Mouse (Mus musculus) lung, embryonic 15.5 days (tissue): ENCODE measurements around the gene Pde4d. TPM values are rescaled to one million over a fixed set of nuclear protein-coding genes. Genes with fewer than 3 reads are reported as not detected.

Experiments
- ATAC-seq: fragments of 200-750 bp; cut with Nextera tagmentation; 2 replicates; pipeline ENCODE4 v1.8.0; 2017; ENCODE audit warnings: moderate number of reproducible peaks, borderline replicate concordance; ENCODE audit not compliant: low FRiP score, low TSS enrichment; ENCODE audit errors: extremely low read depth
- H3K27ac ChIP-seq: fragments of 300-500 bp; sonication (generic); 2 replicates; pipeline ENCODE4 v1.5.1; 2015; ENCODE audit warnings: moderate library complexity, mild to moderate bottlenecking, inconsistent platforms
- H3K27me3 ChIP-seq: fragments of 300-500 bp; sonication (generic); 2 replicates; pipeline ENCODE4 v1.6.1; 2015; ENCODE audit warnings: inconsistent platforms
- H3K36me3 ChIP-seq: fragments of 300-500 bp; sonication (generic); 2 replicates; pipeline ENCODE4 v1.6.1; 2015; ENCODE audit warnings: inconsistent platforms
- H3K4me1 ChIP-seq: fragments of 300-500 bp; sonication (generic); 2 replicates; pipeline ENCODE4 v1.6.1; 2015; ENCODE audit warnings: inconsistent platforms
- H3K4me2 ChIP-seq: fragments of 300-500 bp; sonication (generic); 2 replicates; pipeline ENCODE4 v1.6.1; 2015; ENCODE audit warnings: inconsistent platforms, mild to moderate bottlenecking, moderate library complexity
- H3K4me3 ChIP-seq: fragments of 300-500 bp; sonication (generic); 2 replicates; pipeline ENCODE4 v1.5.1; 2015; ENCODE audit warnings: mild to moderate bottlenecking, inconsistent platforms
- H3K9ac ChIP-seq: fragments of 300-500 bp; sonication (generic); 2 replicates; pipeline ENCODE4 v1.6.1; 2015; ENCODE audit warnings: inconsistent platforms
- H3K9me3 ChIP-seq: fragments of 300-500 bp; sonication (generic); 2 replicates; pipeline ENCODE4 v1.6.1; 2016; ENCODE audit warnings: inconsistent platforms
- WGBS: fragments of 180-500 bp; shearing (Covaris S2); methylation state at CpG from one replicate; pipeline ENCODE4 v1.1.7; 2015; 5-methylcytosine and 5-hydroxymethylcytosine counted together
- polyA plus RNA-seq: library from polyadenylated mRNA; unstranded; fragments of >200 nt; fragmentation: Nextera tagmentation; extraction: Ambion mirVana; gene quantifications from 2 replicates; pipeline ENCODE4 v1.2.1, GENCODE M21; 2015

Gene Pde4d
- polyA plus RNA-seq, 1 experiment from 2014 or later = 18.2 TPM

DNA sequence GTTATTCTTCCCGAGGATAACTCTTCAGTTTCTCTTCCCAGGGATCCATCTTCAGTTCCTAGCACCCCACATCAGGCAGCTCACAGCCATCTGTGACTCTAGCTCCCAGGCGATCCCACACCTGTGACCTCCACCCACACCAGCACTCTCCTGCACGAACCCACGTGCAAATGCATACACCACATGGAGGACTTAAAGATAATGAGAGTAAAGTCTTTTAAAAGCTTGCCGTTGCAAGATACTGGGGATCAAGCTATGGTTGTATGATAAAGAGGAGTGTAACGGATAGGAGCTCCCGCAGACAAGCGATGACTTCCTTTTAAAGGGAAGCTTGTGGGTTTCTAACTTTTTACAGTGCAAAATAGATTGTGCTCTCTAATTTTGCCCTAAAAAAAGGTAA lies 1230.5 kb downstream of the Pde4d start:
- no peaks in the 10 kb centered on the region for H3K27me3 ChIP-seq
- H3K36me3 ChIP-seq = no peaks in the 10 kb centered on the region
- H3K4me2 ChIP-seq = no peak overlapping the region
- ATAC-seq = no peak
- no peak overlapping the region for H3K9ac ChIP-seq
- no peaks in the 10 kb centered on the region for H3K9me3 ChIP-seq
- no peak overlapping the region for H3K27ac ChIP-seq
- 85% methylated on average over 8 of the region's 8 CpGs for WGBS
- no peak overlapping the region for H3K4me3 ChIP-seq
- H3K4me1 ChIP-seq = peaks cover 13% of the 10 kb centered on the region

DNA sequence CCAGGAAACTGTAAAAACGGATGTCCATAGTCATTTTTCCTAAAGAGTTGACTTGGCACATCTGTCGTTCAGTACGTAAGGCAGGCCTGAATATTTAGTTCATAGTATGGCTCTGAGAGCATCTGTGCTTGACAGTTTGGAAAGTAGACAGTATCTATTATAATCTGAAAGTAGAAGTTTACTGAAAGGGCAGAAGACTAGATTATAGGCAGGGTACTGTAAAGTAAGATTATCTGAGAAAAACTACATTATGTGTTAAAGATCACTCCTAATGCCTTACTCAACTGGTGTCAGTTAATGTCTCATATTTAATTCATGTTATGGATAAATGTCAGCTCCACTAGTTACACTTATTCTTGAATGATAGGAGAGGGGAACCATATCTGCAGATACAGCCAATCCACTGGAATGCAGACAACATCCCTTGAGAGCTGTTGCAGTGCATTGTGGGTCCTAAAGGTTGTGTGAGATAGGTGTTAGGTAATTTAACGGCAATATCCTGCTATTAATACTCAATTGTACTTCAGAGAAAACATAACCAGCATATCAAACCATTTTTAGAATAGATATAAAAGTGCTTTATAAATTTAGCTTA lies 1232.0 kb downstream of the Pde4d start:
- H3K27me3 ChIP-seq = no peaks in the 10 kb centered on the region
- no peak overlapping the region for H3K27ac ChIP-seq
- H3K4me3 ChIP-seq = no peak overlapping the region
- ATAC-seq = no peak
- H3K9me3 ChIP-seq = no peaks in the 10 kb centered on the region
- peaks cover 17% of the 10 kb centered on the region for H3K4me1 ChIP-seq
- no peaks in the 10 kb centered on the region for H3K36me3 ChIP-seq
- no peak overlapping the region for H3K4me2 ChIP-seq
- WGBS = 49% methylated on average over 4 of the region's 4 CpGs
- no peak overlapping the region for H3K9ac ChIP-seq

DNA sequence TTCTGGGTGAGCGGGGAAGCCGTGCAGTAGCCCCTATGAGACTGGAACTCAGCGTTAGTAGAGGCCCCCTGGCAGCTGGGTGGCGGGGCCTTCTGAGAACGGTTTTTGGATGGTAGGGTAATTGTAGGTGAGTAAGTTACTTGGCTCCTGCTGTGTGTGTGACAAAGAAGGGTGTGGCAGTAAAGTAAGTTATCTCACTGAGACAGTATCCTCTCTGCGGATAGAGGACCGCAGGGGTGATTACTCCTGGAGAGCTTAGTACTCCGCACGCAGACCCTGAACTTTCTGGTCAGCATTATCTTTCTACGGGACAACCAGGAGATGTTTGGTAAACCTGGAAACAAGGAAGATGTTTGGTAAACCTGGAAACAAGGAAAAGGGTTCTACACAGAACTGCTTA lies 1233.3 kb downstream of the Pde4d start:
- no peaks in the 10 kb centered on the region for H3K27me3 ChIP-seq
- H3K9me3 ChIP-seq = no peaks in the 10 kb centered on the region
- H3K4me3 ChIP-seq = no peak overlapping the region
- 78% methylated on average over 10 of the region's 10 CpGs for WGBS
- no peaks in the 10 kb centered on the region for H3K36me3 ChIP-seq
- H3K27ac ChIP-seq = no peak overlapping the region
- no peak overlapping the region for H3K9ac ChIP-seq
- no peak overlapping the region for H3K4me2 ChIP-seq
- ATAC-seq = no peak
- H3K4me1 ChIP-seq = peaks cover 11% of the 10 kb centered on the region; the same call in 1 of the 2 replicates

DNA sequence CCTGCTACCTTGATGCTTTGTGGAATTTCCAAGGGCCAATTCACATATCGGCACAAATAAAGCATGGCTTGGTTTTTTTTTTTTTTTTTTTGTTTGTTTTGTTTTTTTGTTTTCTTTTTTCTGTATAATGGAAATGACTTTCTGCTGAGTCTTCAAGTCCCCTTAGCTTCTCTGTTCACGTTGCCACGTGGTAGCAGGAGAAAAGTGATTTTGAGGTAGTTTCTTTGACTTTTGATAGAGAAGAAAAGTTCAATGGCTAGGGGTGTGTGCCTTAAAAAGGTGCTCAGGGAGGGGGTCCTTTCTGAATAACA lies 1235.2 kb downstream of the Pde4d start:
- Histone ChIP-seq H3K4me1 (peaks cover 11% of the 10 kb centered on the region; the same call in 1 of the 2 replicates), H3K36me3 (no peaks in the 10 kb centered on the region), H3K27ac (0 out of 2 replicates have a peak overlapping the region, but pooled peaks have one; percentile 81), H3K4me2 (peak overlapping the region; percentile 87), H3K27me3 (no peaks in the 10 kb centered on the region), H3K4me3 (peak overlapping the region; percentile 55), H3K9me3 (no peaks in the 10 kb centered on the region), H3K9ac (0 out of 2 replicates have a peak overlapping the region, but pooled peaks have one; percentile 64)
- 39% methylated on average over 3 of the region's 3 CpGs for WGBS
- ATAC-seq = no peak

DNA sequence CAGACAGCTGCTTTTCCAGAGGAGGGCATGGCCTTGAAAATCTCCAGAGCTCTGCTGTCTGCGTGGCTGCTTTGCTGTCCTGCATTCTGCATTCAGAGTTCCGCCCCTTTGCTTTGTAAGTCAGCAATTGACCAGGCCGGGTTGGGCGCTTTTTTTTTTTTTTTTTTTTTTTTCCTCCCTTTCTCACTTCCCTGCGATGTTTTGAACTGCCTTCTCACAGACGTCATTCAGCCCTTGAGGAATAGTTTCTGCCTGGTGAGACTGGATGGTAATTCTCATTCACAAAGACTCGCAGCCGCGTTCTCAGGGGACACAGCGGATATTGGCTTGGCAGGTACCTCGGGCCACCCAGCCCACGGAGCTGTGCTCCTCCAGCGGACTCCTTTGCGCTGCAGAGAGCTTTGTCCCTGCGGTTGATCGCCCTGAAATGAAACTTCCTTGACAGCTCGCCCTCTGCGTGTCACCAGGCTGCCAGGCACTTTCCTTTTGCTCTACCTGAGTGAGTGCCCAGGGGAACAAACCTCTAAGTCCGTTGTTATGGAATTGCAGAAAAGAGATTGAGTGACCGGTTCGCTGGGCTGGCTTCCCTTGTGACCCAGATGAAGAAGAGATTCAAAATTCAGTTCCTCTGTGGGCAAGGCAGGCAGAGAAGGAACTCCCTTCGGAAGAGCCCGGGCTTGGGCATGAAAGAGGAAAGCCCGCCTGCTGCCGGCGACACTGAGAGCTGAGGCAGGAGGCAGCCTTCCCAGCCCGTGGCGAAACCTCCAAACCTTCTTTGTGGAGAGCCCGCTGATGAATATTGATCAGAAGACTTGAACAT lies 1235.8 kb downstream of the Pde4d start:
- WGBS = under 1% methylated on average over 29 of the region's 29 CpGs
- H3K27ac ChIP-seq = peak overlapping the region; percentile 81
- H3K4me3 ChIP-seq = peak overlapping the region; percentile 55
- H3K4me2 ChIP-seq = peak overlapping the region; percentile 87
- H3K9me3 ChIP-seq = no peaks in the 10 kb centered on the region
- H3K27me3 ChIP-seq = no peaks in the 10 kb centered on the region
- H3K9ac ChIP-seq = peak overlapping the region; percentile 64
- ATAC-seq = peak; percentile 53; the same call in 1 of the 2 replicates
- H3K4me1 ChIP-seq = peaks cover 11% of the 10 kb centered on the region; the same call in 1 of the 2 replicates
- no peaks in the 10 kb centered on the region for H3K36me3 ChIP-seq

DNA sequence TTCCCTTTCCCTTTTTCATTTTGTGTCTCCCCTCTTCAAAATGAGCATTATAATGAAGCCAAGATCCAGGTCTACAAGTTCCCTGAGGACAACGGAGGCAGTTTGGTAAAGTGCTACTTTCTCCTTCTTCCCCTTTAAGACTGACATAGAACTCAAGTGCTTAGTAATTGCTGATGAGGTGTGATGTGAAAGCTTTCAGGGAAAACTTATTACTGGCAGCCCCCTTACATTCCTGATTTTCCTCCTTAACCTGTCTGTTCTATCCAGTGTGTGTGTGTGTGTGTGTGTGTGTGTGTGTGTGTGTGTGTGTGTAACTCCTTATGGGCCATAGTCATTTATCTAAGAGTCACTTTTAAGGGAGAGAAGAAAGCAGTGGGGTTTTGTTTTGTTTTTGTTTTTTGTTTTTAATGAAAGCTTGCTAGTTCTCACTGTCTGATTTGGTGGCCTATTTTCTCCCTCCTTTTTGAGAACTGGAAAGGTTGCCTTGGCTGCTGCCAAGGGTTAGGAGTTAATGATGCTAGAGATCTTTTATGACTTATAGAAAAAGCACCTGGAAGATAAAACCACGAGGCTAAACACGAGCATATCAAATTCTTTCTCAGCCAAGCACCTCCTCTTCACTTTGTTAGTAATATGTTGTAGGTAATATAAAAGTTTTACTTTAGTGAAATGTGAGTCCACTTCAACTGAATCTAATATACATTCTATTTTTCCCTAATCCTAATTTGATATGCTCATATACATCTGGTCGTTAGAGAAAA lies 1236.5 kb downstream of the Pde4d start:
- WGBS = 10% methylated on average over 4 of the region's 4 CpGs
- Histone ChIP-seq H3K4me1 (peaks cover 11% of the 10 kb centered on the region; the same call in 1 of the 2 replicates), H3K4me3 (peak overlapping the region; percentile 55), H3K27me3 (no peaks in the 10 kb centered on the region), H3K27ac (peak overlapping the region; percentile 81), H3K36me3 (no peaks in the 10 kb centered on the region), H3K9me3 (no peaks in the 10 kb centered on the region), H3K4me2 (peak overlapping the region; percentile 87), H3K9ac (peak overlapping the region; percentile 64; the same call in 1 of the 2 replicates)
- ATAC-seq = peak; percentile 27; the same call in 1 of the 2 replicates

DNA sequence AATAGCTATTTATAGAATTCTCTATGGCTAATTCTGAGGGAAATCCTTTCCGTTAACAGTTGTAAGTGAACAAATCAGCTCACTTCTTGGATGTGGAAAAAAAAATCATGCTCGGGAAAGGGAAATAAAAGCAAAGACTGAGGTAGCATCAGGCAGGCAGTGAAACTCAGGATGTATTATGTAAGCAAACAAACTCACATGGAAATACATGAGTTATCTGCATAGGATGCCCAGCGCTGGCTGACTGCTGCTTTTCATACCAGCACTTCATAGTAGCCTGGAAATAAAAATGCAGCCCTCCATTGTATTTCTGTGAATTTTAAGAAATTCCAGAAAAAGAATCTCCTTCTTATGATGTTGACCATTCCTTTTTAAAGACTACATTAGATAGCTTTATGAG lies 1237.2 kb downstream of the Pde4d start:
- WGBS = 40% methylated on average over 3 of the region's 3 CpGs
- no peak overlapping the region for H3K9ac ChIP-seq
- H3K4me1 ChIP-seq = peaks cover 11% of the 10 kb centered on the region; the same call in 1 of the 2 replicates
- peak overlapping the region; percentile 16; the same call in 1 of the 2 replicates for H3K4me3 ChIP-seq
- ATAC-seq = no peak
- H3K9me3 ChIP-seq = no peaks in the 10 kb centered on the region
- H3K4me2 ChIP-seq = peak overlapping the region; percentile 24; the same call in 1 of the 2 replicates
- no peaks in the 10 kb centered on the region for H3K27me3 ChIP-seq
- H3K36me3 ChIP-seq = no peaks in the 10 kb centered on the region
- no peak overlapping the region for H3K27ac ChIP-seq

DNA sequence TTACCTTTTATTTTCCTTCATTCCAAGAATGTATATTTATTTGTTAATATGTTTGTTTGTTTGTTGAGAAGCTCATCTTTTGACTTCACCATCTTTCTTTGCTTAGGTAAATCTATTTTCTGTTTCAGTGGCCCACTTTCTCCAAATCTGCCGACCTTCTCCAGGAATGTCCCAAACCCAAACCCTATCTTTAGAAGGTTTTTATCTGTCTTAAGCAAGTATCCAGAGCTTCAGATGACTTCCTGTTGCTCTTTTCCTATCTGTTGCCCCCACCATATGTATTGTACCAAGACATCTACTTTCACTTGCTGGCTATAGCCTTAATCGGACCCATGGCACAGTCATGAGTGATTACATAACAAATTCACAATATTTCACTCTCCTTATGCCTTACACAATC lies 1238.4 kb downstream of the Pde4d start:
- peaks cover 11% of the 10 kb centered on the region; the same call in 1 of the 2 replicates for H3K4me1 ChIP-seq
- H3K27ac ChIP-seq = no peak overlapping the region
- 58% methylated on average over 2 of the region's 2 CpGs for WGBS
- H3K4me2 ChIP-seq = no peak overlapping the region
- ATAC-seq = no peak
- no peaks in the 10 kb centered on the region for H3K9me3 ChIP-seq
- no peak overlapping the region for H3K4me3 ChIP-seq
- H3K36me3 ChIP-seq = no peaks in the 10 kb centered on the region
- no peaks in the 10 kb centered on the region for H3K27me3 ChIP-seq
- no peak overlapping the region for H3K9ac ChIP-seq

DNA sequence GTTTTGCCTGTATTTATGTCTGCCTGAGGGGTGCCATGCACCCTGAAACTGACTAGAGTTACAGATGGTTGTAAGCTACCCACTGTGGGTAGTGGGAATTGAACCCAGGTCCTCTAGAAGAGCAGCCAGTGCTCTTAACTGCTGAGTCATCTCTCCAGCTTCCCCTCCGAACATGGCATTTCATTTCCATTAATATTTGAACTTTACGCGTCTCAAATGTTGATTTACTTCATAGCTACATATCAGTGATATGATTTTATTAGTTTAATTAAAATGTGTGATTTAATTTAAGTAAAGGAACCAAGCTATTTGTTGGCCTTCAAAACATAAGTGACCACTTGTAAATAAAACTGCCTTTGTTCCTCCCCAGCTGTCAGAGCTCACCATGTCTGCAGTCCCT lies 1239.4 kb downstream of the Pde4d start:
- Histone ChIP-seq H3K4me2 (no peak overlapping the region), H3K4me3 (no peak overlapping the region), H3K27me3 (no peaks in the 10 kb centered on the region), H3K9me3 (no peaks in the 10 kb centered on the region), H3K36me3 (no peaks in the 10 kb centered on the region), H3K4me1 (peaks cover 11% of the 10 kb centered on the region; the same call in 1 of the 2 replicates), H3K9ac (no peak overlapping the region), H3K27ac (no peak overlapping the region)
- no peak for ATAC-seq
- WGBS = 62% methylated on average over 3 of the region's 3 CpGs

DNA sequence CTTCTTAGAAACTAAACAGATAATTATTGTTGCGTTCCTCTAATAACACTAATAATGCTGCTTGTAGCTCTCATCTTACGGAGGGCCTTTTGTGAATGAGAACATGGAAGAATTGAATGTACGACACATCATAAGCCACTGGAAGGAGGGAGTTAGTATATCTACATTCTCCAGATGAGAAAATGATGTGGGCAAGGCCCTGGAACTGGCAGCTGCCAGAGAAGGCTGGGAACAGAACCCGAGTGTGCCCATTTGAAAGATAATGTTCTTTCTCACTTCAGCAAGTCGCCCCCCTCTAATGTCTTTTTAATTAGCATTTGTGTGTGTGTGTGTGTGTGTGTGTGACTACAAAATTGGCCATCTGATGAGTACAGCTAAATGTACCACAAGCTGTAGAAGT lies 1240.8 kb downstream of the Pde4d start:
- Histone ChIP-seq H3K4me1 (peaks cover 14% of the 10 kb centered on the region), H3K9me3 (no peaks in the 10 kb centered on the region), H3K36me3 (no peaks in the 10 kb centered on the region), H3K4me3 (no peak overlapping the region), H3K27ac (no peak overlapping the region), H3K9ac (no peak overlapping the region), H3K27me3 (no peaks in the 10 kb centered on the region), H3K4me2 (no peak overlapping the region)
- WGBS = 83% methylated on average over 5 of the region's 5 CpGs
- ATAC-seq = no peak

DNA sequence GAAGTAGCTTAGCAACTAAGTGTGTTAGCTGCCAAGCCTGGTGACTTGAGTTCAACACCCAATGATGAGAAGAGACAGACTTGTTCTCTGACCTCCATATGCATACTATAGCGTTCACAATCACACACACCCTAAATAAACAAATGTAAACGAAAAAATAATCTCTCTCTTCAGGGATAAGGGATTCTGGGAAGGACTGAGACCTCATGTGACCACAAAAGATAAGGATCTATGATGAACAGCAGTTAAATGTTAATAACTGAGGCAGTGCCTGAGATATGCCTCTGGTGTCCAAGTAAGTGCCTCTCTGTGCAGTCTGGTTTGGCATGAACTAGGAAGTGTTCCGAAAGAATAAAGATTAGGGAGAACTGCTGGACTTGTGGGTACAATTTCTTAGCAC lies 1243.1 kb downstream of the Pde4d start:
- no peaks in the 10 kb centered on the region for H3K36me3 ChIP-seq
- no peak for ATAC-seq
- no peak overlapping the region for H3K4me2 ChIP-seq
- 33% methylated on average over 3 of the region's 3 CpGs for WGBS
- H3K27me3 ChIP-seq = no peaks in the 10 kb centered on the region
- no peak overlapping the region for H3K27ac ChIP-seq
- H3K9ac ChIP-seq = no peak overlapping the region
- H3K4me3 ChIP-seq = no peak overlapping the region
- H3K9me3 ChIP-seq = no peaks in the 10 kb centered on the region
- peaks cover 10% of the 10 kb centered on the region for H3K4me1 ChIP-seq
